Mouse (Mus musculus) stomach, embryonic 14.5 days (tissue): ENCODE measurements around the gene Tmx4. TPM values are rescaled to one million over a fixed set of nuclear protein-coding genes. Genes with fewer than 3 reads are reported as not detected.

Experiments used
- ATAC-seq: fragments of 200-750 bp; cut with Nextera tagmentation; 2 replicates; pipeline ENCODE4 v1.8.0; 2017; ENCODE audit warnings: low read depth, moderate TSS enrichment; ENCODE audit not compliant: insufficient number of reproducible peaks, insufficient read depth, low FRiP score
- H3K27ac ChIP-seq: fragments of 300-500 bp; sonication (generic); 2 replicates; pipeline ENCODE4 v1.5.1; 2014; ENCODE audit warnings: mild to moderate bottlenecking, low read length, moderate library complexity, mixed read lengths
- H3K27me3 ChIP-seq: fragments of 300-500 bp; sonication (generic); 2 replicates; pipeline ENCODE4 v1.6.1; 2014; ENCODE audit warnings: low read length, control low read depth, mixed read lengths; ENCODE audit not compliant: control insufficient read depth, insufficient read depth
- H3K36me3 ChIP-seq: fragments of 300-500 bp; sonication (generic); 2 replicates; pipeline ENCODE4 v1.6.1; 2014; ENCODE audit warnings: mild to moderate bottlenecking, control low read depth, low read length, moderate library complexity, mixed read lengths; ENCODE audit not compliant: control insufficient read depth, insufficient read depth
- H3K4me1 ChIP-seq: fragments of 300-500 bp; sonication (generic); 2 replicates; pipeline ENCODE4 v1.6.1; 2014; ENCODE audit warnings: low read length, control low read depth, mixed read lengths; ENCODE audit not compliant: control insufficient read depth, insufficient read depth
- H3K4me2 ChIP-seq: fragments of 300-500 bp; sonication (generic); replicated peaks from 2 replicates; pipeline ENCODE4 v1.6.1; 2014; ENCODE audit warnings: low read depth, low read length, control low read depth
- H3K4me3 ChIP-seq: fragments of 300-500 bp; sonication (generic); 2 replicates; pipeline ENCODE4 v1.5.1; 2014; ENCODE audit warnings: low read depth, low read length, control low read depth
- H3K9ac ChIP-seq: fragments of 300-500 bp; sonication (generic); replicated peaks from 2 replicates; pipeline ENCODE4 v1.6.1; 2014; ENCODE audit warnings: low read depth, mild to moderate bottlenecking, control low read depth, low read length, moderate library complexity, mixed read lengths
- H3K9me3 ChIP-seq: fragments of 300-500 bp; sonication (generic); 2 replicates; pipeline ENCODE4 v1.6.1; 2016; ENCODE audit warnings: low read depth, low read length, control low read depth; ENCODE audit not compliant: control insufficient read depth
- WGBS: fragments of 180-500 bp; shearing (Covaris S2); extraction: QIAGEN DNeasy Blood & Tissue Kit; methylation state at CpG from one replicate; pipeline ENCODE4 v1.1.7; 2014; 5-methylcytosine and 5-hydroxymethylcytosine counted together
- polyA plus RNA-seq: library from polyadenylated mRNA; unstranded; fragments of >200 nt; fragmentation: Nextera tagmentation; extraction: Ambion mirVana; gene quantifications from 2 replicates; pipeline ENCODE4 v1.2.1, GENCODE M21; 2014

Tmx4 gene
- 30.0 and 31.1 TPM in 2 replicates for polyA plus RNA-seq

DNA sequence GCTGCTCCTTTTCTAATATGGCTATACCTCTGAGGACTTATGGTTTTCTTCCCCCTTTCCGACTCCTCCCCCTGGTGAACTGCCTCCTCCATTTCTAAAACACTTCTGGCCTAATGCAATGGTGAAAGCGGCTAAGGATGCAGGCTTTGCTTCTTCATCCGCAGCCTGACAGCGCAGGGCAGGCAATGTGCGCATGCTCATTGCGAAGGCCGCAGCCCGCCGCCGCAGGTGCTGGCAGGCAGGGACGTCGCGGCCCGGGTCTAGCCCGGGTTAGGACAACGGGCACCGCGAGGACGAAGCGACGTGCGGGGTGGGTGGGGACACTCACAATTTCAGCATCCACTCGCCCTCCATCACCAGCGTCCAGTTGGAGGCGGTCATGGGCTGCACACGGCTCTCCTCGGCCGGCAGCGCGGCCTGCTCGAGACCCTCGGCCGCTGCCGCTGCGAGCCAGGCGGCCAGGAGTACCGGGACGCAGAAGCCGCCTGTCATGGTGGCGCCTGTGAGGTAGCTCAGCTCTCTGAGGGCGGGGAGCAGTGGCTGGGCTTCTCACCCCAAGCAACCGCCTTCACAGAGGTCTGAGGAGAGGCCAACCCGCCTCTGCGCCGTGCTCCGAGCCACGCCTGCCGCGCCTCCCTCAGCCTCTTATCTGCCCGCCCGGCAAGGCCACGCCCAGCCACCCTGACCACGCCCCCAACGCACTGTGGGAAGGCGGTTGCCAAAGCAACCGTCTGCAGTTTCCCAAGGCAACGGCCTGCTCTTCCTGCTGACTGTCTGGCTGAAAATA, at the start of gene Tmx4:
TSS of gene Tmx4 (minus strand) at position 632 of the 787 bp plus-strand sequence.
- Histone ChIP-seq H3K9me3 (no peaks in the 10 kb centered on the region), H3K4me2 (peak within 1 kb of the TSS; percentile 69), H3K9ac (peak within 1 kb of the TSS; percentile 79), H3K4me1 (0 out of 2 replicates have a peak, but pooled peaks cover 8% of the 10 kb centered on the region), H3K4me3 (peak within 1 kb of the TSS; percentile 85), H3K27ac (peak within 1 kb of the TSS; percentile 97), H3K27me3 (no peaks in the 10 kb centered on the region), H3K36me3 (no peaks in the 10 kb centered on the region)
- ATAC-seq, result peak; percentile 99
- under 1% methylated on average over 57 of the region's 57 CpGs for WGBS

DNA sequence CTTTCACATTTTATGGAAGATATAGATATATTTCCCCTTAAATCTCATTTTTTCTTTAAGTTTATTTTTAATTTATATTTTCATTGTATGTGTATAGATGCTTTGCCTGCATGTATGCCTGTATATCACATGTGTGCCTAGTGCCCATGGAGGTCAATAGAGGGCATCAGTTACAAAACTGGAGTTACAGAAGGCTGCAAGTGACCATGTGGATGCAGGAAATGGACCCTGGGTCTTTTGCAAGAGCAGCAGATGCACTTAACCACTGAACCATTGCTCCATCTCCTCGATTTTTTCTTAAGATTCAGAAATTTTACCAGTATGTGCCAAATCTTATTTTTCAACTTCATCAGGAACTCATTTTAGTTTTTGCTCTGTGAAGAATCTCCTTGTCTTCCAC, 48.2 kb upstream of the Tmx4 start:
- H3K27ac ChIP-seq, result no peak overlapping the region
- 59% methylated on average over 1 of the region's 1 CpGs for WGBS

DNA sequence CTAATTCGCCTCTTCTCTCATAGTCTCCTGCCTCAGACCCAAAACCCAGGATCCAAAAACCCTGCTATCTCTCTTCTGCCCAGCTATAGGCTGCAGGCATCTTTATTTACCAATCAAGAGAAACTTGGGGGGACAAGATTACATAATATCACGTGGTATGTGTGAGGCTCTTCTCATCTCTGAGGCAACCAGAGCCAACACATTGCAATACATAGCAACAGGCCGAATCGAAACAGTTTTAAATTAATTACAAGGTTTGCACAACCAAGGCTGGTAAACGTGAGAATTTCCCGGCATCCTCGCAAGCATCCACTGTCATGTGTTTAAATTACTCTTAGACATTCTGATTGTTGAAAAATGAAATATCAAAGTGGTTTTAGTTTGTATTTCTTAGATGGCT, 47.1 kb upstream of the Tmx4 start:
- Histone ChIP-seq H3K4me2 (no peak overlapping the region), H3K27ac (no peak overlapping the region), H3K27me3 (no peaks in the 10 kb centered on the region), H3K36me3 (no peaks in the 10 kb centered on the region), H3K9ac (no peak overlapping the region), H3K4me3 (no peak overlapping the region), H3K9me3 (no peaks in the 10 kb centered on the region), H3K4me1 (no peaks in the 10 kb centered on the region)
- no peak for ATAC-seq
- WGBS, result 80% methylated on average over 7 of the region's 7 CpGs

More for the DNA sequence above, 48.2 kb upstream of the Tmx4 start:
- H3K36me3 ChIP-seq, result no peaks in the 10 kb centered on the region
- ATAC-seq, result no peak
- H3K4me3 ChIP-seq, result no peak overlapping the region
- H3K9me3 ChIP-seq, result no peaks in the 10 kb centered on the region
- H3K4me1 ChIP-seq, result no peaks in the 10 kb centered on the region
- H3K4me2 ChIP-seq, result no peak overlapping the region
- no peak overlapping the region for H3K9ac ChIP-seq
- no peaks in the 10 kb centered on the region for H3K27me3 ChIP-seq

DNA sequence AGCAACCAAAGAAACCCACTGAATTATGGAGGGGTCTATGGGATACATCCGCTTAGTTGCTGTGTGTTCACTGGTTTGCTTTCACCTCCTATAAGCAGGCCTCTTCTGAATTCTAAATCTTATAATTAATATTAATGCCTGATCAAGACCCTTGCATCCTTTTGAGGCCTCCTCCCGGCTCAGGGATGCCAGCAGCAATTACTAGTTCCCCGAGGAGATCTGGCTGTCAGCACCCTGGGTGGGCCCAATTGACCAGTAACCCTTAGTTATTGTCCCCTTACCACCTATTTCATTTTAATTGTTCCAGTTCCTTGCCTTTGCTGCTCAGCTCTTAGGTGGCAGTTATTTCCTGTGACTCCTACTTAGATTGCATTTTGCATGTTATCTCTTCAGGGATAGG, 38.4 kb upstream of the Tmx4 start:
- no peak for ATAC-seq
- H3K4me2 ChIP-seq, result no peak overlapping the region
- 74% methylated on average over 3 of the region's 3 CpGs for WGBS
- H3K9me3 ChIP-seq, result no peaks in the 10 kb centered on the region
- no peaks in the 10 kb centered on the region for H3K27me3 ChIP-seq
- no peak overlapping the region for H3K4me3 ChIP-seq
- no peak overlapping the region for H3K9ac ChIP-seq
- no peaks in the 10 kb centered on the region for H3K4me1 ChIP-seq
- no peaks in the 10 kb centered on the region for H3K36me3 ChIP-seq
- H3K27ac ChIP-seq, result no peak overlapping the region

DNA sequence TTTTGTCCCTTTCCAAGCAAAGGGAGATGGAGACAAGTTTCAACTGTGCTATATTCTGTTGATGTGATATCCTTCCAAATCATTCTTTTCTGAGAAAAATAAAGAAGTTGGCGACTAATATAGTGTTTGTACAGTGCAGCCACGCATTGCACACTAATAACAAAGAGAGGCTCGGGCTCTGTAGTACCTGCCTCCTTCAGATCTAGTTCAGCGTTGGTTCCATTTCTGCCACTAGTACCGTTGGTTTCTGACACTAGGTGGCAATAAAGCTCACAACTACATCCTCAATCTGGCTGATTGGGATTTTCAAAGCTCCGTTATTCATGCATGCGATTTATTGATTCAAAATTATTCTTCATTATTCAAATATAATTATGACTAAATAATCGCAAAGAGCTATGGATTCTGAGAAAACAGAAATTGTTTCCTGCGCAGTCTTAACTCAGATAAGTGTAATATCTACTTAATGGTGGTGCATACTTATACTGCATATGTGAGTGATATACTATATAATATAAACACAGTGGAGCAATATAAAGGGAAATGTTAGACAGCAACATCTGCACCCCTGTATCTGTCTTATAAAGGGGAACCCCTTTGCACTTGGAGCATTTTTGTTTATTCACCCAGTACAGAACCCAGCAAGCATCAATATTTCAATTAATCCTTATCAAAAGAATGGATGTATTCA, 37.5 kb upstream of the Tmx4 start:
- H3K9ac ChIP-seq, result no peak overlapping the region
- no peak overlapping the region for H3K4me3 ChIP-seq
- H3K4me1 ChIP-seq, result no peaks in the 10 kb centered on the region
- no peaks in the 10 kb centered on the region for H3K27me3 ChIP-seq
- H3K27ac ChIP-seq, result no peak overlapping the region
- WGBS, result 26% methylated on average over 9 of the region's 9 CpGs
- peak; percentile 46; the same call in 1 of the 2 replicates for ATAC-seq
- H3K36me3 ChIP-seq, result no peaks in the 10 kb centered on the region
- H3K4me2 ChIP-seq, result no peak overlapping the region
- no peaks in the 10 kb centered on the region for H3K9me3 ChIP-seq

DNA sequence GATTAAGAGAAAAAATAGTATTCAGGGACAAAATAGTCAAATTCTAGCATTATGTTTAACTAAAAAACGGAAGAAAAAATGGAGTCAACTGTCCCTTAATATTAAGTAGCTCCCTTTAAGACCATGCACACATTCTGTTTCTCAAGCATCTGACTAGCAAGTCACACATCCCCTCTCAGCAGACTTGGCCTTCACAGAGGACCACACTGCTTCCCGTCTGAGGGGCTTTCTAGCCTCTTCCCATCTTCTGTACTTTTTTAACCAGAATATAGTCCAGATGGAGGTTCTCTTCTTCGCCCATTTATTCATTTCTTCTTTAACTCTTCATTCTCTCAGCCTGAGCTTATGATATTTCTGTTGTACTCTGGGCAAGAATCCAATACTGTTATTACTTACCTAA, 35.6 kb upstream of the Tmx4 start:
- no peaks in the 10 kb centered on the region for H3K4me1 ChIP-seq
- H3K9me3 ChIP-seq, result no peaks in the 10 kb centered on the region
- H3K4me3 ChIP-seq, result no peak overlapping the region
- no peak overlapping the region for H3K4me2 ChIP-seq
- no peak overlapping the region for H3K9ac ChIP-seq
- no peak for ATAC-seq
- WGBS, result 50% methylated on average over 3 of the region's 3 CpGs
- no peaks in the 10 kb centered on the region for H3K27me3 ChIP-seq
- H3K36me3 ChIP-seq, result no peaks in the 10 kb centered on the region
- no peak overlapping the region for H3K27ac ChIP-seq

DNA sequence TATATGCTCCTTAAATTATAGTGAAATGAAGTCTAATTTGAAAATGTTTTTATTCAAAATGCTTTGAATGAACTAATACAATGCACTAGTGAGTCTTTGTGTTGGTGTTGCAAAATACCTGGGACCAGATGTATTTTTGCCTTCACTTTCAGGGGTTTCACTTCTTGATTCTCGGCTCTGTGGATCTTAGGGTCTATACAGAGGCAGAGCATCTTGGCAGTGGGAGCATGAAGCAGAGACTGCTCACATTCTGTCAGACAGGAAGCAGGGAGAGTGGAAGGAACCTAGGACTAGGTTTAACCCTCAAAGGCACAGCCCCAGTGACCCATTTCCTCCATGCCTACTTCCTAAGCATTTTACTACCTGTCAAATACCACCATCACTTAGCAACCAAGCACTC, 31.5 kb upstream of the Tmx4 start:
- 86% methylated on average over 1 of the region's 1 CpGs for WGBS
- H3K27ac ChIP-seq, result no peak overlapping the region
- no peaks in the 10 kb centered on the region for H3K4me1 ChIP-seq
- no peak overlapping the region for H3K4me3 ChIP-seq
- H3K4me2 ChIP-seq, result no peak overlapping the region
- no peaks in the 10 kb centered on the region for H3K36me3 ChIP-seq
- H3K9ac ChIP-seq, result no peak overlapping the region
- H3K27me3 ChIP-seq, result no peaks in the 10 kb centered on the region
- ATAC-seq, result no peak
- H3K9me3 ChIP-seq, result no peaks in the 10 kb centered on the region

DNA sequence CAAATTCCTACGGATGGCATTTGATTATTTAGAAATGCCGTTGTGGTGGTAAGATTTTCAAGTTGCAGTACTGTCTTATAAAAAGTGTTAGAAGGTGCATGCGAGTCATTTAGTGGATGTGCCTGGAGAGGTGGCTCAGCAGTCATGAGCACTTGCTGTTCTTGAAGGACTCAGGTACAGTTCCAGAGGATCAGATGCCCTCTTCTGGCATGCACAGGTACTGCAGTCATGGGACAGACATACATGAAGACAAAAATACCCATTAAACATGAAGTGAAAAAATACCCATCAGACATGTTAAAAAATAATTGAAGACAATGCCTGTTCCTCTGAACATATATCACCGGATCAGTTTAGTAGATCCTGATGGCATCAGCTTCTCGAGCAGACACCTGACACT, 29.7 kb upstream of the Tmx4 start:
- no peak overlapping the region for H3K9ac ChIP-seq
- ATAC-seq, result no peak
- WGBS, result 74% methylated on average over 5 of the region's 5 CpGs

More for the DNA sequence above, 29.7 kb upstream of the Tmx4 start:
- Histone ChIP-seq H3K36me3 (no peaks in the 10 kb centered on the region), H3K4me2 (no peak overlapping the region), H3K9me3 (no peaks in the 10 kb centered on the region), H3K27ac (no peak overlapping the region), H3K4me1 (no peaks in the 10 kb centered on the region), H3K27me3 (no peaks in the 10 kb centered on the region), H3K4me3 (no peak overlapping the region)
